Mouse (Mus musculus): ENCODE results near the gene Ddi2.

- TF ChIP-seq CTCF (IDR thresholded peaks at IDR 0.05; ENCODE audit: control insufficient read depth, insufficient read depth, insufficient read length) (no peak), MAX (IDR thresholded peaks at IDR 0.05) (no peak), MYOG (IDR thresholded peaks at IDR 0.05; ENCODE audit: control insufficient read depth, extremely low read depth, insufficient read length) (no peak), MYOD1 (IDR thresholded peaks at IDR 0.05; ENCODE audit: control insufficient read depth, insufficient read length, low read depth) (no peak)
These were observed 50.9 kb downstream of the Ddi2 start for GRCm38 (mm10) chr4:141672325-141672724.

Data from C2C12 (cell line).